Mouse (Mus musculus): ENCODE results near the gene Kcnj6.

Kcnj6 gene

DNA sequence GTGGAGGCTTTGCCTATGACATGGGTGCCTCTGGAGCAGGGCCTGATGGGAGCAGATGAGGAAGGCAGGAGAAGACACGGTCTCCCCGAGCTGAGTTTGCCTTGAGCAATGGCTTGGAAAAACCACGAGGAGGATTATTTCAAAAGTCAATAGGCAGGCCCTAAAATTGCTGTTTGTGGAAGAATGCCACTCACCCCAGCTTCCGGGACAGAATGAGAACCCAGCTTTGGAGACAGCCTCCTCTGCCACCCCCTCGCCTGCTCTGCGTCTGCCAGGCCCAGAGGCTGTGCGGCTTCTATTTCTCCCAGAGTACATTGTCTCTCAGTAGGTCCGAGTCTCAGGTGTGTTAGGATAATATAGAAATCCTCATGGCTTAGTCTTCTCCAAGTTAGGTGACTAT lies 64.8 kb downstream of the Kcnj6 start:
- no peak for DNase-seq (ENCODE audit: low read depth, low spot score)

DNA sequence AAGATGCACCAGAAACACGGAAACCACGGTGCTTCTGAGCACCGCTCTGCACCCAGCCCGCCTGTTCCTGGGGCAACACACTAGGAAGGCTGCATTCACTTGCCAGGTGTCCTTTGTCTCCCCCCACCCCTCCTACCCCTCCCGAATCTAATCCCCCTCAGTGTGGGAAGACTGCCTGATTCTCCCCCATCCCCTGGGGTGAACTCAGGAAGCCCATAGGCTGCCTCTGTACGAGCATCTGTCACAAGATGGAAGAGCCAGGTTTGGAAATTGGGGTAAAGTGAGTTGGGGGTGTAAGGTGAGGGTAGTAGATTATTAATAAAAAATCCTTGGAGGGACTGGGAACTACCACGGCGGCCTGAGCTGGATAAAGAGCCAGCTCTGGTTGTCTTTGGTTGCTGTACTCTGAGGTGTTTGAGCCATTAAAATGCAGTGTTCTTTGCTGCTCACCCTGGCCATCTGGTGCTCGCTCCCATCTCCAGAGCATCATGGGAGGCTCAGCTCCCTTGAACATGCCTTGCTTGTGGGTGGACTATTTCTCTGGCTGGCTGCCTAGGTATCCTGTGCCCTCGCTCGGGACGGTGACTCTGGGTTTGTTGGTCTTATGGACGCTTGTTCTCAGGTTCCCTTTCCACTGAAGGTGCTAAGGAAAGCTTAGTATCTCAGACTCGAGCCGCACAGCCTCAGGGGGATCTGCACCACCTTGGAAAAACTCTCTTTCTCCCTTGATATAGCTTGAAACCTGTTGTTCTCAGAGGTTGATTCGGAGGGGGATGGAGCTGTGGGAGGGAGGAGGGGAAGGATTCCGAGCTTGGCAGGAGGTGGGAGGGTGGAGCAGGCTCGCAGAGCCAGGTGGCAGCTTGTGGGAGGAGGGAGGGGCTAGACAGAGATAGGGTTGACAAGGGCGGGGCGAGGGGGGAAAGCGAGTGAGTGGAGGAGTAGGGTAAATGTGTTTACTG lies 65.9 kb downstream of the Kcnj6 start:
- no peak for DNase-seq (ENCODE audit: low read depth, low spot score)

DNA sequence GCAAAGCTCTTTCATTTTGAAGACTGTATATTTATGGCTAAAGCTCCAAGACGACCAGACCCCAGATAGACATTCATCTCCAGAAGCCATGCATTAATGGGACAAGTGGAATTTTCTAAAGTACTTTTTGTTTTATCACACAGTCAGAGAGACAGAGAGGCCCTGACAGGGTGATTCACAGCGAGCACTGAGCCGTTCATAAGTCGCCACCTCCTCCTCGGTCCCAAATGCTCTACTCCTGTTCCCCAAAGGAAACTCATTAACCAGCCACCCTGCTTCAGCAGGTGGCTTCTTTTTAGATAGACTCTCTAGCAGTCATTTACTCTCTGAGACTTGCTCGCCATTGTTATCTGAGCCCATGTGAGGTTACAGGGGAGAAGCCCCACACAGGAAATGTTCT lies 72.1 kb downstream of the Kcnj6 start:
- no peak for DNase-seq (ENCODE audit: low read depth, low spot score)

DNA sequence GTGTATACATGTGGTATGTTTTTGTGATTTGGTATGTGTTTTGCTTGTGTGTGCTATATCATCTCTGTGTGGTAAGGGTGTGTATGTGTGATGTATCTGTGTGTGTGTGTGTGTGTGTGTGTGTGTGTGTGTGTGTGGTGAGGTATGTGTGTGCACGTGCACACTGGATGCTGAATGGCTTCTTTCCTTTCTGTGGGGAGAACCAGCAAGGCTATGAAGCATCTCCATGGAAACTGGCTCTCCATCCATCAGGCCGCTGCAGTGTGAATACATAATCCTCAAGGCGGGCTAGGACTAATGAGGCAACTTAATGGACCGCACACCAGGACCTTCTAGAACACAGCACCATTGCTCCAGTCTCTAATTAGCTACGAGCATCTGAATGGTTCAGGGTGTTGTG lies 78.3 kb downstream of the Kcnj6 start:
- no peak for DNase-seq (ENCODE audit: low read depth, low spot score)

DNA sequence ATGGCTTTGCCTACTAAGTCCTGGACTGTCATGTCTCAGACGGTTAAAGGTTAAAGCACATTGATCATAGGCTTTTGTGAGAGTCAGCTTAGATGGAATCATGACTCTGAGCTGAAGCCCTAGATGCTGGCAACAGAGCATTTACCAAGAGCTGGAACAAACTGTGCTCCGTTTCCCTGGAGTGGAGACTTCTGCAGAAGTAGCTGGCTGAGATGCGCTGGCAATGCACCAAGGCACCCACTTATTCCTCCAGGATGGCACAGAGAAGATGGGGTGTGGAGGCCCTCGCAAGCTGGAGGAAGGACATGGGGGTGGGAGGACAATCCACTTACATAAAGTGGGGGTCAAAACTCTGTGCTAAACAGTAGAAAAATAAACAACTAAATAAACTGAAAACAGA lies 91.5 kb downstream of the Kcnj6 start:
- no peak for DNase-seq (ENCODE audit: low read depth, low spot score)

DNA sequence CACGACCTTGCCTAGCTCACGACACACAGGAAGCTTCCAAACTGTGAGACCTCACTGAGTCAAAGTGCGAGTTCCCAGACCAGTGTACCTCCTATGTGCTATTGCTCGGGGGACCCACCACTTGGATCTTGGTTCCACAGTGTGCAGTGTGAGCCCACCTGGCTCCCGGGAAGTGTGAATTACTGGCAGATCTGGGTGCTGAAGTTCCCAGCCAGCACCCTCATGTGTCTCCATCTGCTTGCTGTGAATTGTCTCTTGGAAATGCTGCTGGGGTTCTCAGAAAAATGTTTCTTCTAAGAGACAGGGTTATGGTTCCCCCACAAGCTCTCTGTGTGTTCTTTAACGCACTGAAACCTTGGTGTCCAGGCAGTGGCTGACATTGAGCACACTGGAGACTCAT lies 98.7 kb downstream of the Kcnj6 start:
- no peak for DNase-seq (ENCODE audit: low read depth, low spot score)

DNA sequence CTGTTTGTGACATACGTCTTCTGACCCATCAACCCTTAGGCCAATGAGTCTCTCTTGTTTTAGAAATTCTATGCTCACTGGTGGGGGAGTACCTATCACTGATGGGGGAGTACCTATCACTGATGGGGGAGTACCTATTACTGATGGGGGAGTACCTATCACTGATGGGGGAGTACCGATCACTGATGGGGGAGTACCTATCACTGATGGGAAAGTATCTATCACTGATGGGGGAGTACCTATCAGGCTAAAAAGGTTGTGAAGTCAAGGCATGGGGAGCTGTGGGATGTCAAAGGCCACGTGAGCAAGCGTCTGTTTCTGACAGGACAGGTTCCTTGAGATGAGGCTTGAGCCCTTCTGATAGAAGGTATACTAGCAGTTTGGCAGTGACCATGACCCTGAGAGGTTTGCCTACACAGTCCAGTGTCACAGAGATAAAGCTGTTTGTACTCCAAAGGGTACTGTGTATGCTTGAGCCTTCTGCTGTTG lies 105.3 kb downstream of the Kcnj6 start:
- DNase-seq (ENCODE audit: low read depth, low spot score) = no peak

DNA sequence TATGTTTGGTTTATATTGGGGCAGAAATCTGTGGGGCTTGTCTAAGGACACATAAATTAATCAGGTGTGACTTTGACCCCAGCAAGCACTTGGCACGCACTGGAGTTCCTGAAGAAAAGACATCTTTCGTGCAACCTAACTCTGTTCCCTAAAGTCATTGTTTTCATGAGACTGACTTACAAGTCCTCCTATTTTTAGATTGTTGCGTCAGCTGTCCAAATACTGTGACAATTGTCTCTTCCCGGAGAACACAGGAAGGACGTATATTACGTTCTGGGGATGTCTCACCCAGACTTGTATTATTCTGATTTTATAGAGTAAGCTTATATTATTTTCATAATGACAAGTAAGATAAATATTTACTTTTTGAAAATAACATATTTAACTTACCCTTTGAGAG lies 106.9 kb downstream of the Kcnj6 start:
- no peak for DNase-seq (ENCODE audit: low read depth, low spot score)

DNA sequence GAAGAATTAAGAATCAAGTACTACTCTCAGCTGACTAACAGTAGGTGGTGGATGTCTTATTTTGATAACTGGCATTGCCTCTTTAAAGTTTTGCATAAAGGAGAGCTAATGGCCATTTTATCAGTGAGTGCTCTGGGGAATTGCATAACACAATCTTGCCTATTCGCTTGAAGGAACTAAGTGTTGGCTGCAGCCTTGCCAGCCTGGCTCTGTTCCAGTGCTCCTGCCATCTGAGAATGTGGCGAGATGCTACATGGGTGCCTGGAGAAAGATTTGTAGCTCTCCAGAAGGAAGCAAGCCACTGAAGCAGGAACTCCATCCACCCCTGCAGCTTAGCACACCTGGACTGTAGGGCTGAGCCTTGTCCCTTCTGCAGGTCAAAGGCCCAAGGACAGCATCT lies 107.4 kb downstream of the Kcnj6 start:
- no peak for DNase-seq (ENCODE audit: low read depth, low spot score)

DNA sequence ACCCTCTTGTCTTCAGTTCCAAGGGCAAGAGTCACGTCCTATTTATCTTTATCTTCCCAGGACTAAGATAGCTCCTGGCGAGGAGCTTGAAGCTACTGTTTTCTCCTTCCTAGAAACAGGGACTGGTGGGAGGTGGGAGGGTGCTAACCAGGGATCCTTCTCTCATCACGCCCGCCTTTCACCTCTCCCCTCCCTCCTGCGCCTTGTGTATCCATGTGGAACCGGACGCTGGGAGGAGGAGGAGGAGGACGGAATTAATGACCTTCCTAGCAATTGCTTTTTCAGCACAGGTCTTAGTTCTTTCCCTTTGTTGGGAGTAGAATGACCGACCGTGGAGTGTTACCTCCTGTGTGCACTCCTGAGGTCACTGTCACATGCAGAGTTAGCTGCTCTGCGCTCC lies 108.9 kb downstream of the Kcnj6 start:
- no peak for DNase-seq (ENCODE audit: low read depth, low spot score)

DNA sequence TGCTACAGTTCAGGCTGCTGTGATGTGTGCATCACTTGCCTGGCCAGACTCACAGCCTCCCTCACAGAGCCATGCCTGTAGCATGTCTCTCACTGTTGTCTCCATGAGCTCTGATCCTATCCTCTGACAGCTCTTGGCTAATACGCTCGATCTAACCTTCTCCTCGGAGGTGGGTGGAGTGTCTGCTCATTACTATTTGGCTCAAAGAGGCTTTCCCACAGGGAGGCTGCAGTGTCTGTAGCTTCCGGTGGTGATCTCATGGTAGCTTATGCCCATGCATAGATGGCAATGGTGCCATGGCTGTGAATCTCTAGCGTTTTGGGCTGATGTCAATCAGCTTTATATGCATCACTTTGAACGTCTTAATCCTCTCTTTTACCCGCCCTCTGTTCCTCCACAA lies 111.1 kb downstream of the Kcnj6 start:
- DNase-seq (ENCODE audit: low read depth, low spot score) = no peak

DNA sequence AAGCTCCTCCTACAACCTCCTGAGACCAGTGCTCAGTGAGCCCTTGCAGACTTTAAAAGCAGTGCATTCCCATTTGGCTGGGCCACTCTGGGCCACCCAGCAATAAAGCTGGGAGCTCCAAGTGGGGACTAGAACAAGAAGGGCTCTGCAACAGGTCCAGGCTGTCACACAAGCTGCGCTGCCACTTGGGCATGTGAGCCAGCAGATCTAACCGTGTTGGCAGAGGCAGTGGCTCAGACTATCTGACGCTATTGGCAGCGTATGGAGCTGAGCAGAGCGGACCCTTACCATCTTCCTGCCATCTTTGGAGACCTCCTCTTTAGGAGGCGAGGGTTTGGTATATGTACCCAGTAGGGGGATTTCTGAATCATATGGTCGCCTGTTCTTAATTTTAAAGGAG lies 112.4 kb downstream of the Kcnj6 start:
- no peak for DNase-seq (ENCODE audit: low read depth, low spot score)

DNA sequence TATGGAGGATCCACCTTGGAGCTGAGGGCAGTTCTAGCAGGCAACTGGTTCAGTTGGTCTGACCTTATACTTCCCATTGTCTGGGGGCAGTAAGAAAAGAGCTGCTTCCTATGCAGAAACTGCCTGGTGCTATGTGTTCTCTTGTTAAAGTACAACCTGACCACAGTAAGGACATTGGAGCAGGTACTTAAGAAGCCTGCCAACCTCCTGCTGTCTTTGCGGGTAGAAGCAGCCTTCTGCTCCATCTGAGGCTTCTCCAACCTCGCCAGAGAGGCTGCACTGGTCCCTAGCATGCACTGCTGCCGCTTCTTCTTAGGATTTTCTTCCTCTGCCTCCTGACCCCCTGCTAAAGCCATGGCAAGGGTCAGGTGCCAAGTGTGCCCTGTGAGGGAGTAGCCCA lies 113.6 kb downstream of the Kcnj6 start:
- no peak for DNase-seq (ENCODE audit: low read depth, low spot score)

DNA sequence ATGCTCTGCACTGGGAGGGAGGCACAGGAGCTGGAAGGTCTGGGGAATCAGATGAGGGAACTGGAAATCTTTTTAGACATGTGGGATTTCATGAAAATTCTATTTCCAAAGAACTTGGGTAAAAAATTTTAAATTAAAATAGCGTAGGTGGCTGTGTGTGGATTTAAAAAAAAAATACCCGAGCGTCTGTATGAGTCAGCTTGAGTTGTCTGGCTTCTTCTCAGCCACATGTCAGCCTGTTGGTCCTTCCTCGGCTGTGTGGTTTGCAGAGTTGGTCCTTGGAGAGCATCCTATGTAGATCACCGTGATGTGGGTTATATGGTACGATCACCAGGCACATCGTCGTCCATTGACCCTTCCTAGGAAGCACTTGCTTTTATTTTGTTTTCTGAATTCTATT lies 114.3 kb downstream of the Kcnj6 start:
- no peak for DNase-seq (ENCODE audit: low read depth, low spot score)

DNA sequence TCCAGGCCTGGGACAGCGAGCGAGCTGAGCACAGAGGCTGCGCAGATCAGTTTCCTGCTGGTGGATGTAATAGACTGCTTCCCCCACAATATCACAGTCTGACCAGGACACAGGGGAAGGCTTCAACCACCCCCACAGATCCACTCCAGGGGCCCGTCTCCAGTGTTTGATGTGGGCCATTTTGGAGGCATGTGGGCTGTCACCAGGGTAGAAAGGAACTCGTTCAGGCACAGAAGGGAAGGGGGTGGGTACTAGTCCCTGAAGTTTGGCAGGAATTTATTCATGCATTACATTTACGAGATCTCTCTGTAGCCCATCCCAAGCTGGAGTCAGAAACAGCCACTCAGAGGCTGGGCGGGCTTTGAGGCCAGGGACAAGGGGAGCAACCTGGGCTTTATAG lies 115.4 kb downstream of the Kcnj6 start:
- DNase-seq (ENCODE audit: low read depth, low spot score) = no peak

DNA sequence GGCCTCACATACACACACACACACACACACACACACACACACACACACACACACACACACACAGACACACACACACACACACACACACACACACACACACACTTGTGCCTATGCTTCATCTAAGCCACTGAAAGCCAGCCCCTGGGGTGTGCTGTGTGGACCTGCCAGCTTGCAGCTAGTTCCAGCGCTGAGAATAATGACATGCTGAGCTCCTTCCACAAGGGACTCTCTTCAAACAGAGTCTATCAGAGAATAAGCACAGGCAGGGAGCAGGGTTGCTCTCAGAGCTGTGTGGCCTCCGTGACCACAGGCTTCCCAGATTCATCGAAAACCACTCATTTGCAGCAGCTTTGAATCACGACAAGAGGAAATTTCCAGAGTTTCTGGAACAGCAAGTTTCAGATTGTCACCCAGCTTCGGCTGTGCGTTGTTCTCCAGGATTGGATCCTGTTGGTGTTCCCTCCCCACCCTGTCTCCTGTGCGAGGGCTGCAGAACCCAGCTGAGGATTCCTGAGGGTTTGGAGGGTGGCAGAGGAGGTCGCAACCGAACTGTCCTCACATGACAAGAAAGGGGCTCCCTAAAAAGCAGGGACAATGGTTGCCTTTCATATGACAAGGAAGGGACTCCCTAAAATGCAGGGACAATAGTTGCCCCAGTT lies 124.8 kb downstream of the Kcnj6 start:
- DNase-seq (ENCODE audit: low read depth, low spot score) = no peak

DNA sequence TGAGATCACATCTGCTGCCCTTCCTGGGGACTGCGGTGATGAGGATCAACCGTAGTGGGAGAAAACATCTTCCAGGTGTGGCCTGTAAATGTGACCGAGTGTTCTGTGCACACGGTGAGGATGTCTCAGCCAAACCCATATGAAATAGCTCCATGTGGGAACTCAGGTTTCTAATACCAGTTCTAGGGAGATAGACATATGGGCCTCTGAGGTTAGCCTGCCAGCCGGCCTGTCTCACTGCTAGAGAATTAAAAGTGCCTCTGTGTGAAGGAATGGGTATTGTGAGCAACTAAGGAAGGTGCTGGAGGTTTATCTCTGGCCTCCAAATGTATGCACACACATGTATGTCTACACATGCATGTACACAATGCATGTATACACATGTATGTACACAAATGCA lies 129.1 kb downstream of the Kcnj6 start:
- no peak for DNase-seq (ENCODE audit: low read depth, low spot score)

DNA sequence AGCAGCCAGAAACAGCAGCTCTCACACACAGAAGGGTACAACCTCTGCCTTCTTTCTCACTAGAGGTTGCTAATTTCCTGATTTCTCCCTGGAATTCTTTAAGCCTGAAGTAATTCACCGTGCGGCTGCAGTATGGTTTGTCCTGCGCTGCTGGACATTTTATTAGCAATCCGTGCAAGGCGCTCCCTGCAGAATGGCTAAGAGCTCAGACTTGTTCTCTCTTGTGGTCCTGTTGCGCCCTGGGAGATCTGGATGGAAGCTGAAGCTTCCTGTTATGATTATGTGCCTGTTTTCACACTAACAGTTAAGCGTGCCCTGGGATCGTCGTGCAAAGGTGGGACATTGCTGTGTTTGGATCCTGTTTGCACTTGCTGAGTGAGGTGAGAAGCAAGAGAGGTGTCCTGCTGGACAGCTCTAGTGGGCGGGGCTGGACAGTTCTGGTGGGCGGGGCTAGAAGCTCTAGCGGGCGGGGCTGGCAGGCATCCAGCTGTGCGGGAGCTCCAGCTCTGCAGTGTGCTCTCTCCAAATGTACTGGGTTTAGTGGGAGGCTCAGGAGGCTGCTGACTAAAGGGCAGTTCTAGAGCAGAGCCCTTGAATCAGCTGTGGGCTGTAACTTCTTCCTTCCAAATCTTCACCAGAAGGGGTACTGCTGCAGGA lies 131.1 kb downstream of the Kcnj6 start:
- DNase-seq (ENCODE audit: low read depth, low spot score) = no peak

DNA sequence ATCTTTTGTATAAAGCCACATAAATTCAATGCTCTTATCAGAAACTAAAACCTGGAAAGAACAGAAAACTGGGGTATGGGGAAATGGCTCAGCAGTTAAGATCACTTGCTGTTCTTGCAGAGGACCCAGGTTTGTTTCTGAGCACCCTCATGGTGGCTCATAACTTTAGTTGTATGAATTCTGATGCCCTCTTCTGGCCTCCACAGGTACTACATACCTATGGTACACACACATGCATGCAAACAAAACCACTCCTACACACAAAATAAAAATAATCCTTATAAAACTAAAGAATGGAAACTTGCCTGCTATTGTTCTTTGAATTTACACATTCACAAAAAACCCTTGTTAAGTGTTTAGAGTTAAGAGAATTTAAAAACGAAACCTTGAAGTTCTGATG lies 131.7 kb downstream of the Kcnj6 start:
- no peak for DNase-seq (ENCODE audit: low read depth, low spot score)

DNA sequence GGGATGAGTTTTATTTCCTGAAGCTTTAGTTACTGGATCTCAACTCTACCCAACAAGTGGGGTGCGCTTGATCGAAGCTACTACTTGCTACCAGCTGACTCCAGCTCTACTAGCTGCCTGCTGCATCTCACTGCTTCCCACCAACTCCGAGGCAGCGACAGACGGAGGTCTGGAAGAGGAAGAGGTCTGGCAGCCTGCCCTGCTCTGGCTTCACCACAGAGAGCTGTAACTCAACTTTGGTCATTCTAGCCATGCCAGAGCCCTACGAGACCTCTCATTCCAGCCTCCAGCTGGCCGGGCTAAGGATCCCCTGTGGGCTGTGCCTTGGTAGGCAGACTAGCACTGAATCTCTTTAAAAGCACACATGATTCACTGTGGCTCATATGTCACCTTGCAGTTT lies 132.4 kb downstream of the Kcnj6 start:
- no peak for DNase-seq (ENCODE audit: low read depth, low spot score)

DNA sequence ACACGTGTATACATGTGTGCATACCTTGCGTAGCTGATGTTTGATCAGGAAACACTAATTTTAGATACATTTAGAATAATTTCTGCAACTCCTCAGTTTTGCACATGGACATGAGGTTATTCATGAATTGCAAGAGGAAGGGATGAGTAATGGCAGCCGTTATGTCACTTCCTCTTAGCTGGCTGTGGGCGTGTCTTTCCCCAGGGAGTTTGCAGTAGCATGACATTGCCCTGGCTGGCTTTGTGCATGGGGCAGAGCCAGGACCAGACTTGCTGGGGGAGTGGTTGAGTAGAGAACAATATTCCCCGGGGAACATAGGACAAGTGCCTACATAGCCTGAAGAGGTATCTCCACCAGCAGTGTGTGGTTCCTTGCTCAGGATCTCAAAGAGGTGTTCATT lies 134.0 kb downstream of the Kcnj6 start:
- no peak for DNase-seq (ENCODE audit: low read depth, low spot score)

DNA sequence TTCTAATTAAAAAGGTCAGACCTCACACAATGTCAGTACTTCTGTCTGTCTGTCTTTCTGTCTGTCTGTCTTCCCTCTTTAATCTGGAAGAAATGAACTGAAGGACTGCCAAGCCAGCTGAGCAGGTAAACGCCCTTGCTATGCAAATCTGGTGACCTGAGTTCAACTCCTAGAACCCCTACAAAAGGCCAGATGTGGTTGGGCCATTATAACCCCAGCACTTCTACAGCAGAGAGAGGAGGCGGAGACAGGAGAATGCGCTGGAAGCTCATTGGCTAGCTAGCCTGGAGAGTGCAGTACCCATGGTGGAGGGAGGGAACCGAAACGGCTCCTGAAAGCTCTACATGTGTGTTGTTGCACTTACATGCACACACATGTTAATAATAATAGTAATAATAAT lies 141.5 kb downstream of the Kcnj6 start:
- DNase-seq (ENCODE audit: low read depth, low spot score) = no peak
